Mouse (Mus musculus) C2C12 (cell line): ENCODE data around the gene Gas7. TPM values are rescaled to one million over a fixed set of nuclear protein-coding genes. Genes with fewer than 3 reads are reported as not detected.

ENCODE experiments used
- H3K27me3 ChIP-seq: one replicate; pipeline ENCODE4 v1.6.1; 2011; ENCODE audit not compliant: control insufficient read depth, insufficient read depth, insufficient read length
- H3K36me3 ChIP-seq: one replicate; pipeline ENCODE4 v1.6.1; 2011; ENCODE audit not compliant: control insufficient read depth, insufficient read depth
- H3K4me3 ChIP-seq: one replicate; pipeline ENCODE4 v1.5.1; 2011; ENCODE audit warnings: mild to moderate bottlenecking, control low read depth; ENCODE audit not compliant: poor library complexity, insufficient read depth, severe bottlenecking
- H3K79me2 ChIP-seq: one replicate; pipeline ENCODE4 v1.6.1; 2011; ENCODE audit not compliant: control insufficient read depth, insufficient read depth
- H3K79me3 ChIP-seq: one replicate; pipeline ENCODE4 v1.6.1; 2011; ENCODE audit warnings: low read depth, control low read depth
- H3ac ChIP-seq: one replicate; pipeline ENCODE3; 2011; ENCODE audit warnings: low read depth; ENCODE audit not compliant: control insufficient read depth, insufficient read length
- CEBPB ChIP-seq: IDR thresholded peaks from one replicate; pipeline ENCODE4 v1.6.1; 2011; ENCODE audit warnings: low read depth, mild to moderate bottlenecking, control low read depth, moderate library complexity
- CTCF ChIP-seq: IDR thresholded peaks from one replicate; pipeline ENCODE4 v1.5.1; 2011; ENCODE audit not compliant: control insufficient read depth, insufficient read depth, insufficient read length
- FOSL1 ChIP-seq: IDR thresholded peaks from one replicate; pipeline ENCODE4 v1.8.0; 2011; ENCODE audit warnings: mild to moderate bottlenecking, low read length; ENCODE audit not compliant: poor library complexity, insufficient read depth, severe bottlenecking
- MAX ChIP-seq: IDR thresholded peaks from one replicate; pipeline ENCODE4 v1.6.1; 2011; ENCODE audit warnings: mild to moderate bottlenecking, control low read depth
- MYOD1 ChIP-seq: IDR thresholded peaks from one replicate; pipeline ENCODE4 v1.6.1; 2011; ENCODE audit warnings: low read depth; ENCODE audit not compliant: control insufficient read depth, insufficient read length
- MYOG ChIP-seq: IDR thresholded peaks from one replicate; pipeline ENCODE4 v1.6.1; 2011; ENCODE audit not compliant: control insufficient read depth, insufficient read length; ENCODE audit errors: extremely low read depth
- USF1 ChIP-seq: IDR thresholded peaks from one replicate; pipeline ENCODE4 v1.6.1; 2011; ENCODE audit warnings: low read depth, mild to moderate bottlenecking, control low read depth, moderate library complexity
- polyA plus RNA-seq: library from polyadenylated mRNA; unstranded; fragments of >200 nt; fragmentation: generic; extraction: Trizol; gene quantifications from one replicate; pipeline ENCODE4 v1.2.1, GENCODE M21; 2012; ENCODE audit warnings: missing spikeins

The Gas7 gene
- polyA plus RNA-seq, 1 experiment: not detected

DNA sequence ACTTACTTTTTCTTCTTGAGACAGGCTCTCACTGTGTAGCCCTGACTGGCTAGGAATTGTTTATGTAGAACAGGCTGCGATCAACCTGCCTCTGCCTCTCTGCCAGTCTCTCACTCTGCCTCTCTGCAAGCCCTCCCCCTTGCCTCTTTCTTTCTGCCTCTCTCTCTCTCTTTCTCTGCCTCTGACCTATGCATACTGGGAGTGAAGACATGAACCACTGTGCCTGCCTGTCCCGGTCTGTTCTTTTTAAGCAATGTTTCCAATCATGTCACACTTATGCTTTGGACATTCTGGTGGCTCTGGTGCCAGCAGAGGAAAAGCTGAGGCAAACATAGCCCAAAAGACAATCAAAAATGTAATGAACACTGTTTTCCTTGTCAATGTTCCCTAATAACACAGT lies 69.5 kb downstream of the Gas7 start:
- no peak overlapping the region for H3K4me3 ChIP-seq
- TF ChIP-seq CTCF (no peak), FOSL1 (no peak), MYOG (no peak), MAX (no peak), USF1 (no peak), CEBPB (no peak), MYOD1 (no peak)

DNA sequence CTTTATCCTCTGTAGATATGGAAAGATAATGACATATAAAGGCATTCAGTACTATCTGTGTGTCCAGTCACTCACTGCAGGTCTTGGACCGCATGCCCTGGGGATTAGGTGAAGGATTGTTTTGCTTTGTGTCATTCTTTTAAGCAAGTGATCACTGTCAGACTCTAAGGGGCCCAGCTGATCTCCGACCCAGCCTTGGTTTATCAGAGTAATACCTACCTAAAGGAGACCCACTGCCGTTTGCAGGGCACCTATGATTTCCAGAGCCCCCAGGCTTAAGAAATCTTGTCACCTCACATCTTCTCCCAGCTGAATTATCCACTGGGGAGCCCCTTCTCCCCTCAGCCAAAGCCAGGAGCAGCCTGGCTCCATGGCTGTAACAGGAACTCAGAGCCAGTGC lies 70.6 kb downstream of the Gas7 start:
- no peak overlapping the region for H3K4me3 ChIP-seq
- no peak overlapping the region for H3ac ChIP-seq
- H3K36me3 ChIP-seq: no peaks in the 10 kb centered on the region
- TF ChIP-seq MYOD1: no peak
- no peak for TF ChIP-seq CEBPB
- no peak for TF ChIP-seq CTCF
- no peak for TF ChIP-seq MAX
- no peak for TF ChIP-seq MYOG
- TF ChIP-seq FOSL1: no peak
- TF ChIP-seq USF1: no peak
- no peaks in the 10 kb centered on the region for H3K79me3 ChIP-seq
- H3K27me3 ChIP-seq: no peaks in the 10 kb centered on the region
- H3K79me2 ChIP-seq: no peaks in the 10 kb centered on the region

More for the DNA sequence above, 69.5 kb downstream of the Gas7 start:
- H3K36me3 ChIP-seq: no peaks in the 10 kb centered on the region
- no peak overlapping the region for H3ac ChIP-seq
- no peaks in the 10 kb centered on the region for H3K79me2 ChIP-seq
- H3K79me3 ChIP-seq: no peaks in the 10 kb centered on the region
- no peaks in the 10 kb centered on the region for H3K27me3 ChIP-seq

DNA sequence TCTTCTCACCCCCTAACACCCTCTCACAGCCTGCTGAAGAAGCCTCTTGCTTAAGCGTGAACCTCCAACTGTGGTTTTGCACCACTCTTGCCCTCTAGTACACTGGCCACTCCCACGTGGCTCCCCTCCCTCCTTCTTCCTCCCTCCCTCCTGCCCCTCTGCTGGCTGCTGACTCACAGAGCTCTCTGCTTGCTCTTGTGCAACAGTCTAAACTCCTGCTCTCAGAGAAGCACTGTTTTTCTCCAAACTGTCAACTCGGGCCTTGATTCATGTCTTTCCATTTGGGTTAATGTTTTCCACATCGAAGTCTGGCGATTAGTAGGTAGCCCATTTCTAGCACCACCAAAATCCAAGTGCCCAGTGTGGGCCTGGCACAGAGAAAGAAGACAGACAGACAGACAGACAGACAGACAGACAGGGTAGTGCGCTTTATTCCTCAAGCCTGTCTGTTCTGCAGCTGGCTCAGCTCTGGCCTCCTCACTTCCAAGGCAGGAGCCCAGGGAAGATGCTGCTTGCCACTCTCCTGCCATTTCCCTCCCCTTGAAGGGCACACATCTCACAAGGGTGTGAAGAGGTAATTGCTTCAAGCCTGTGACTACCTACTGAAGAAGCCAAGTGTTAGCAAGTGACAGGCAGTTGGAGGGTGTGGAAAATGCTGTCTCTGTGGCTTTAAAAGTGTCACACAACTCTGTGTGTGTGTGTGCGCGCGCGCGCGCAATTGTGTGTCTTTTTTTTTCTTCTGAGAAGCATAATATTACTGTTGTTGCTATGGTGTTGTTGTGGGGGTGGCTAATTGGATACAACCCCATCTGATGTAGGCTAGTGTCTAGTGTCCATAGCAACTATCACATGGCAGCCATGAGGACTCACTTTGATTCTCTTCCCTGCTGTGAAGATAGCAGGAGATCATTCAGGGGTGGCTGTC lies 71.6 kb downstream of the Gas7 start:
- H3K27me3 ChIP-seq: no peaks in the 10 kb centered on the region
- no peak overlapping the region for H3ac ChIP-seq
- no peaks in the 10 kb centered on the region for H3K79me3 ChIP-seq
- TF ChIP-seq CTCF (no peak), MYOD1 (no peak), CEBPB (peak; percentile 89)
- no peaks in the 10 kb centered on the region for H3K36me3 ChIP-seq
- no peak overlapping the region for H3K4me3 ChIP-seq
- no peaks in the 10 kb centered on the region for H3K79me2 ChIP-seq

DNA sequence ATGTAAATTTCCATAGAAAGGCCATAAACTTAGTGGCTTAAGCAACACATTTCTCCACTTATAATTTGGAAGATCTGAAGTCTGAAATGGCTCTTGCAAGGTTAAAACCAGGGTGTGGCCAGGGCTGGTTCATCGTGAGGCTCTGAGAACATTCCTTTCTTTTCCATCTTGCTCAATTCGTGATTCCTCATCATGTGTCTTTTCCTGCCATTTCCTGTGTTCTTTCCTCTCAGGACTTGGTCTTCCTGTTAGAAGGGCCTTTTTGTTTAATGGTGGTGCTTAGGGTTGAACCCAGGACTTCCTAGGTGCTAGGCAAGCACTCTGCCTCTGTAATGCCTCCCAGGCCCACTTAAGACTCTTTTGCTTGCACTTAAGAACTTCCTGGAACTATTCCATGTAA lies 76.0 kb downstream of the Gas7 start:
- Histone ChIP-seq H3K79me2 (no peaks in the 10 kb centered on the region), H3K36me3 (no peaks in the 10 kb centered on the region), H3K79me3 (no peaks in the 10 kb centered on the region), H3K4me3 (no peak overlapping the region), H3ac (no peak overlapping the region), H3K27me3 (no peaks in the 10 kb centered on the region)
- TF ChIP-seq CTCF: no peak
- TF ChIP-seq MAX: no peak
- no peak for TF ChIP-seq MYOG
- TF ChIP-seq MYOD1: no peak
- TF ChIP-seq USF1: no peak
- no peak for TF ChIP-seq CEBPB
- no peak for TF ChIP-seq FOSL1

DNA sequence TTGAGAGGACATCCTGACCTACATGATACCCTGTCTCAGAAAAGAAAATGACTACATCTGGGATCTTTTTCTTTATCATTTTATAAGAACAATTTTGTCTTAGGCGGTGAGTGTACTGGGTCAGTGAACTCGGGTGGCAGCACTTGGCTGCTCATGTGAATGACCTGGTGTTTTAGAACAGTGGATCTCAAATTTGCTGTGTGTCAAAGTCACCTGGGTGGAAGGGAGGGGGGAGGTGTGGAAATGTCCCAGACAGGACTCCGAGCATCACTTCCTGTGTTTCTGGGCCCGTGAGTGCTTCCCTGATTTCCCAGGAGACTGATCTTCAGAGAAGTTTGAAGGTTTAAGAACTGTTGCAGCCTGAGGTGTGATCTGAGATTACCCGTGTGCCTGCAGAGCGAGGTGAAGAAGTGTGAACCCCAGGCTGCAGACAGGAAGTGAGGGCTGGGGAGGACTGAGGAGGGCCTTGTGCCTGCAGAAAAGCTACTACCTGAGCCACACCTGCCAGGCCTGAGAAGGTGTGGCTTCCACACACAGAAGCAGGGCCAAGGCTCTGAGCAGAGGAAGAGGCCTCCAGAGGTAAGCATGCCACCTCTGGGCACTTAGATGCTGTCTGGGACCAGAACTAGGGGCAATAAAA lies 76.8 kb downstream of the Gas7 start:
- no peaks in the 10 kb centered on the region for H3K27me3 ChIP-seq
- no peak overlapping the region for H3ac ChIP-seq
- no peaks in the 10 kb centered on the region for H3K79me3 ChIP-seq
- TF ChIP-seq CEBPB: no peak
- no peak for TF ChIP-seq CTCF
- TF ChIP-seq MAX: no peak
- TF ChIP-seq MYOG: no peak
- TF ChIP-seq USF1: no peak
- no peak for TF ChIP-seq MYOD1
- no peak for TF ChIP-seq FOSL1
- H3K79me2 ChIP-seq: no peaks in the 10 kb centered on the region
- no peaks in the 10 kb centered on the region for H3K36me3 ChIP-seq
- H3K4me3 ChIP-seq: no peak overlapping the region

DNA sequence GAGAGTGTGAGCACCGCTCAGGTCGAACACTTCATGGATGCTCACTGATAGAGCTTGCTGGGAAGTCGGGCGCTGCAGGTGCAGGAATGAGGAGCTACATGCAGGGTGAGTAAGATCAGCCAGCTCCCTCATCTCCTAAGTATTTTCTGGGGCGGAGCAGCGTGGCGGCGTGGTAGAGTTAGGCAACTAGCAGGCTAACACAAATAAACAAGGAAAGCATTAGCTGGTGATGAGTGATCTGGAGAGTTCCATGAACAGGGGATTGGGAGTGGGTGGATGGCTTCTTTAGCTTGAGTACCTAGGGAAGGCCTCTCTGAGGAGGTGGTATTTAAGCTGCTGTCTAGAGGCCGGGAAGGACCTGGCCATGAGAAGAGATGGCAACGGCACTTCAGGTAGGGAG lies 77.5 kb downstream of the Gas7 start:
- no peaks in the 10 kb centered on the region for H3K36me3 ChIP-seq
- no peak for TF ChIP-seq MYOD1
- TF ChIP-seq CTCF: no peak
- TF ChIP-seq MAX: no peak
- TF ChIP-seq FOSL1: no peak
- no peak for TF ChIP-seq CEBPB
- no peak for TF ChIP-seq USF1
- no peak for TF ChIP-seq MYOG
- H3K79me2 ChIP-seq: no peaks in the 10 kb centered on the region
- no peaks in the 10 kb centered on the region for H3K79me3 ChIP-seq
- H3K27me3 ChIP-seq: no peaks in the 10 kb centered on the region
- H3ac ChIP-seq: no peak overlapping the region
- H3K4me3 ChIP-seq: no peak overlapping the region
